Mouse (Mus musculus) lung, embryonic 14.5 days (tissue): ENCODE data around the gene Polg. TPM values are rescaled to one million over a fixed set of nuclear protein-coding genes. Genes with fewer than 3 reads are reported as not detected.

Source experiments
- ATAC-seq: fragments of 200-750 bp; cut with Nextera tagmentation; 2 replicates; pipeline ENCODE4 v1.8.0; 2017; ENCODE audit warnings: mild to moderate bottlenecking, moderate TSS enrichment, moderate library complexity; ENCODE audit not compliant: insufficient read depth
- DNase-seq: peaks from one replicate; pipeline ENCODE4 v3.0.0-alpha.2; 2015
- H3K27ac ChIP-seq: fragments of 300-500 bp; sonication (generic); 2 replicates; pipeline ENCODE4 v1.5.1; 2014; ENCODE audit warnings: low read depth, mild to moderate bottlenecking, moderate library complexity
- H3K27me3 ChIP-seq: fragments of 300-500 bp; sonication (generic); 2 replicates; pipeline ENCODE4 v1.6.1; 2014; ENCODE audit warnings: low read length, control low read depth; ENCODE audit not compliant: insufficient read depth
- H3K36me3 ChIP-seq: fragments of 300-500 bp; sonication (generic); 2 replicates; pipeline ENCODE4 v1.6.1; 2014; ENCODE audit warnings: control low read depth; ENCODE audit not compliant: insufficient read depth
- H3K4me1 ChIP-seq: fragments of 300-500 bp; sonication (generic); 2 replicates; pipeline ENCODE4 v1.6.1; 2014; ENCODE audit warnings: antibody characterized with exemption, control low read depth; ENCODE audit not compliant: insufficient read depth
- H3K4me2 ChIP-seq: fragments of 300-500 bp; sonication (generic); 2 replicates; pipeline ENCODE4 v1.6.1; 2014; ENCODE audit warnings: mild to moderate bottlenecking
- H3K4me3 ChIP-seq: fragments of 300-500 bp; sonication (generic); 2 replicates; pipeline ENCODE4 v1.5.1; 2014; ENCODE audit warnings: low read depth, low read length
- H3K9ac ChIP-seq: fragments of 300-500 bp; sonication (generic); 2 replicates; pipeline ENCODE4 v1.6.1; 2014
- H3K9me3 ChIP-seq: fragments of 300-500 bp; sonication (generic); 2 replicates; pipeline ENCODE4 v1.6.1; 2016; ENCODE audit warnings: low read depth, low read length, control low read depth
- CTCF ChIP-seq: IDR thresholded peaks from 2 replicates; pipeline ENCODE4 v1.5.1; 2016; ENCODE audit warnings: antibody characterized with exemption, low read depth
- WGBS: fragments of 180-500 bp; shearing (Covaris S2); extraction: QIAGEN DNeasy Blood & Tissue Kit; methylation state at CpG from one replicate; pipeline ENCODE4 v1.1.7; 2014; 5-methylcytosine and 5-hydroxymethylcytosine counted together
- microRNA-seq: library from miRNA; unstranded; fragments of <30 nt; microRNA quantifications from one replicate; pipeline ENCODE4, GENCODE M21; 2016; ENCODE audit warnings: borderline number of aligned reads
- polyA plus RNA-seq: library from polyadenylated mRNA; unstranded; fragments of >200 nt; fragmentation: Nextera tagmentation; extraction: Ambion mirVana; gene quantifications from 2 replicates; pipeline ENCODE4 v1.2.1, GENCODE M21; 2014

Polg gene
- polyA plus RNA-seq, 1 experiment from 2014 or later, result 65.0 TPM

DNA sequence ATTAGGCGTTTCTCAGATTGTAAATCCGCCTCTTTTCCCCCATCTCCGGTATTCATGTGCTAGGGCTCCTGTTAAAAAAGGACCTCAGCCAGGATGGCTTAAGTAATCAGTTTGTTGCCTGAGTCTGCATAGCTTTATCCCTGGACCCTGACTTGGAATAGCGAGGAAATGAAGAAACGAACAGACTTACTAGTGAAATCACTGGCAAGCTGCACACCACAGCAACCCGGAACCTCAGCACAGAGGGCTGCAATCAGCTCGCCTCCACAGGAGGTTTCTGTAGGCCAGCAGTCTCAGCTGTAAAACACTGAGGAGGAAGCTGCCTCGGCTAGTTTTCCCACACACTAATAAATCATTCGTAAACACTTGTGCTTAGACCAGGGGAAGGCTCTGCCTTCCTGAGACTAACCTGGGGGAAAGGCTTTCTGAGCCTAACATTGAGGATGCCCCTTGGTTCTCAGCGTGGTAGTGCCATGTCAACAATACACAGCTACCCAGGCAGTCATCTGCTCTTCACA lies 68.7 kb downstream of the Polg start:
- no peaks in the 10 kb centered on the region for H3K9me3 ChIP-seq
- no peak for TF ChIP-seq CTCF
- no peak for DNase-seq

More for the DNA sequence above, 68.7 kb downstream of the Polg start:
- no peaks in the 10 kb centered on the region; the same call in 1 of the 2 replicates for H3K36me3 ChIP-seq
- H3K27ac ChIP-seq, result no peak overlapping the region
- WGBS, result 75% methylated on average over 10 of the region's 10 CpGs
- H3K9ac ChIP-seq, result no peak overlapping the region
- ATAC-seq, result no peak
- H3K4me2 ChIP-seq, result no peak overlapping the region
- H3K4me3 ChIP-seq, result no peak overlapping the region
- no peaks in the 10 kb centered on the region for H3K27me3 ChIP-seq
- no peaks in the 10 kb centered on the region for H3K4me1 ChIP-seq

Small RNA genes within 50 kb of the gene (microRNA-seq; reads per million reads assigned to microRNA genes)
- gene Mir9-3, result not detected

Other genes starting within 250 kb of the Polg start
- 21.5 TPM in 2 replicates for gene Abhd2, start 193.2 kb downstream of the Polg start, polyA plus RNA-seq
- 0.26 and 0.54 TPM in 2 replicates for gene Rlbp1, start 79.3 kb downstream of the Polg start, polyA plus RNA-seq
- gene Fanci, start 74.4 kb downstream of the Polg start, polyA plus RNA-seq, result 16.9 and 19.3 TPM in 2 replicates
- not detected in 2 replicates for gene Rhcg, start 151.3 kb upstream of the Polg start, polyA plus RNA-seq
- gene Ticrr, start 193.8 kb upstream of the Polg start, polyA plus RNA-seq, result 18.3 and 20.8 TPM in 2 replicates
- 6.1 and 7.6 TPM in 2 replicates for gene Kif7, start 249.4 kb upstream of the Polg start, polyA plus RNA-seq